Mouse (Mus musculus) intestine, embryonic 14.5 days (tissue): ENCODE results near the gene Hspd1. TPM values are rescaled to one million over a fixed set of nuclear protein-coding genes. Genes with fewer than 3 reads are reported as not detected.

Experiments
- ATAC-seq: fragments of 200-750 bp; cut with Nextera tagmentation; replicated peaks from 2 replicates; pipeline ENCODE4 v1.8.0; 2017; ENCODE audit warnings: low read depth, moderate number of reproducible peaks, moderate TSS enrichment, moderate library complexity; ENCODE audit not compliant: low FRiP score, low TSS enrichment
- DNase-seq: peaks from one replicate; pipeline ENCODE4 v3.0.0-alpha.2; 2018; ENCODE audit warnings: low spot score
- H3K27ac ChIP-seq: fragments of 300-500 bp; sonication (generic); 2 replicates; pipeline ENCODE4 v1.5.1; 2014; ENCODE audit warnings: low read depth, mild to moderate bottlenecking, control low read depth
- H3K27me3 ChIP-seq: fragments of 300-500 bp; sonication (generic); replicated peaks from 2 replicates; pipeline ENCODE4 v1.6.1; 2014; ENCODE audit warnings: low read length, control low read depth; ENCODE audit not compliant: control insufficient read depth, insufficient read depth
- H3K36me3 ChIP-seq: fragments of 300-500 bp; sonication (generic); 2 replicates; pipeline ENCODE4 v1.6.1; 2014; ENCODE audit warnings: low read length, control low read depth; ENCODE audit not compliant: control insufficient read depth, insufficient read depth
- H3K4me1 ChIP-seq: fragments of 300-500 bp; sonication (generic); replicated peaks from 2 replicates; pipeline ENCODE4 v1.6.1; 2014; ENCODE audit warnings: low read length, control low read depth, mixed read lengths; ENCODE audit not compliant: control insufficient read depth, insufficient read depth
- H3K4me2 ChIP-seq: fragments of 300-500 bp; sonication (generic); 2 replicates; pipeline ENCODE4 v1.6.1; 2014; ENCODE audit warnings: low read length
- H3K4me3 ChIP-seq: fragments of 300-500 bp; sonication (generic); 2 replicates; pipeline ENCODE4 v1.5.1; 2014; ENCODE audit warnings: low read depth, low read length, control low read depth, mixed read lengths
- H3K9ac ChIP-seq: fragments of 300-500 bp; sonication (generic); 2 replicates; pipeline ENCODE4 v1.6.1; 2014; ENCODE audit warnings: mild to moderate bottlenecking, low read length
- H3K9me3 ChIP-seq: fragments of 300-500 bp; sonication (generic); 2 replicates; pipeline ENCODE4 v1.6.1; 2016; ENCODE audit warnings: low read length, control low read depth; ENCODE audit not compliant: control insufficient read depth
- WGBS: fragments of 180-500 bp; shearing (Covaris S2); extraction: QIAGEN DNeasy Blood & Tissue Kit; methylation state at CpG from one replicate; pipeline ENCODE4 v1.1.7; 2014; 5-methylcytosine and 5-hydroxymethylcytosine counted together
- polyA plus RNA-seq: library from polyadenylated mRNA; unstranded; fragments of >200 nt; fragmentation: Nextera tagmentation; extraction: Ambion mirVana; gene quantifications from 2 replicates; pipeline ENCODE4 v1.2.1, GENCODE M21; 2014

Gene Hspd1
- polyA plus RNA-seq: 487 and 509 TPM in 2 replicates

GRCm38 (mm10) chr1:55087932-55088610 is at the start of gene Hspd1, which contains the start of gene Hspe1:
Hspd1 (minus strand) TSS chr1:55088243.
Hspe1 (plus strand) TSS chr1:55088132.
- H3K27me3 ChIP-seq: no peaks in the 10 kb centered on the region
- H3K4me2 ChIP-seq: peak within 1 kb of the TSS; percentile 88
- peaks cover 55% of the 10 kb centered on the region for H3K36me3 ChIP-seq
- H3K9me3 ChIP-seq: no peaks in the 10 kb centered on the region
- ATAC-seq: peak; percentile 97
- H3K27ac ChIP-seq: peak within 1 kb of the TSS; percentile 95
- H3K9ac ChIP-seq: peak within 1 kb of the TSS; percentile 94
- peak within 1 kb of the TSS; percentile 96 for H3K4me3 ChIP-seq
- H3K4me1 ChIP-seq: peaks cover 15% of the 10 kb centered on the region
- peak; percentile 100 for DNase-seq
- under 1% methylated on average over 66 of the region's 76 CpGs for WGBS

- H3K4me3 ChIP-seq: no peak overlapping the region
- H3K4me1 ChIP-seq: peaks cover 10% of the 10 kb centered on the region; the same call in 1 of the 2 replicates
- no peak for ATAC-seq
- no peaks in the 10 kb centered on the region for H3K9me3 ChIP-seq
- 93% methylated on average over 1 of the region's 1 CpGs for WGBS
- no peak overlapping the region for H3K27ac ChIP-seq
- no peak overlapping the region for H3K9ac ChIP-seq
- no peak overlapping the region for H3K4me2 ChIP-seq
- no peaks in the 10 kb centered on the region for H3K27me3 ChIP-seq
- H3K36me3 ChIP-seq: peaks cover 24% of the 10 kb centered on the region
- DNase-seq: no peak
Measured at GRCm38 (mm10) chr1:55135846-55136245, 47.8 kb upstream of the Hspd1 start.

GRCm38 (mm10) chr1:55134301-55134700 is 46.3 kb upstream of the Hspd1 start:
- no peak overlapping the region for H3K9ac ChIP-seq
- ATAC-seq (no peak), DNase-seq (no peak)
- no peak overlapping the region for H3K4me2 ChIP-seq
- H3K4me3 ChIP-seq: no peak overlapping the region
- peaks cover 15% of the 10 kb centered on the region; the same call in 1 of the 2 replicates for H3K36me3 ChIP-seq
- H3K27me3 ChIP-seq: no peaks in the 10 kb centered on the region
- peaks cover 16% of the 10 kb centered on the region; the same call in 1 of the 2 replicates for H3K4me1 ChIP-seq
- WGBS: 95% methylated on average over 3 of the region's 3 CpGs
- H3K9me3 ChIP-seq: no peaks in the 10 kb centered on the region
- no peak overlapping the region for H3K27ac ChIP-seq

DNA sequence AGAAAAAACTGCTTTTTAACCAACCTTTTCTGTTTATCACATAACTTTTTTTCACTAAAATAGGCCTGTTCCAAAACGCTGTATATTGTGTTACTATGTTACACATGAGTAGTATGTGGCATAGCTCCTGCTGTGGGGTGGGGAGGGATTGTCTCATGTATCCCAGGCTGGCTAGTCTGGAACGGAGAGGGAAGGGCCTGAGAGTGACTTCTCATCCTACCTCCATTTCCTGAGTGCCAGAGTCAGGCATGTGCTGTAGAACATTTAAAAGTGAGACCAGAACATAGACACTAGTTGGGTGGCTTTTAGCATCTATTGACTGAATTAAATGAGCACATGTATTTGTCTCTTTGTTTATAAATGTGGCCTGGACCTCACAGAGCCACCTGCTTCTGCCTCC is 45.1 kb upstream of the Hspd1 start:
- DNase-seq: no peak
- Histone ChIP-seq H3K4me3 (no peak overlapping the region), H3K36me3 (peaks cover 7% of the 10 kb centered on the region; the same call in 1 of the 2 replicates), H3K27me3 (no peaks in the 10 kb centered on the region), H3K27ac (no peak overlapping the region), H3K4me1 (peaks cover 16% of the 10 kb centered on the region; the same call in 1 of the 2 replicates), H3K9me3 (no peaks in the 10 kb centered on the region), H3K4me2 (peak overlapping the region; percentile 85), H3K9ac (no peak overlapping the region)
- no peak for ATAC-seq
- 90% methylated on average over 2 of the region's 2 CpGs for WGBS

DNA sequence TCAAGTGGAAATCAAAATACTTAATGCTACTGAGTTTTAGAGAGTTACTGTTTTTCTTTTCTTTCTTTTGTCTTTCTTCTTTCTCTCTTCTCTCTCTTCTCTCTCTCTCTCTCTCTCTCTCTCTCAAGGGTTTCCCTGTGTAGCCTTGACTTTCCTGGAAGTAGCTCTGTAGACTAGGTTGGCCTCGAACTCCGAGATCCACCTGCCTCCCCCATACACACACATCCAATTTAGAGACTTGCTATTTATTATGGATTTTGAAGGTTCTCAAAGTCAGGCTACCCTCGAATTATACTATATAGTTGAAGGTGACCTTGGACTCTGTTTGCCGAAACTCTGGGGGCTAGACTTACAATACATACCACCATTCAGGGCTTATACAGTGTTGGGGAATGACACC is 44.3 kb upstream of the Hspd1 start:
- H3K27me3 ChIP-seq: no peaks in the 10 kb centered on the region
- 72% methylated on average over 4 of the region's 4 CpGs for WGBS
- no peak for DNase-seq
- H3K4me3 ChIP-seq: peak overlapping the region; percentile 85
- H3K36me3 ChIP-seq: peaks cover 3% of the 10 kb centered on the region; the same call in 1 of the 2 replicates
- peak overlapping the region; percentile 78 for H3K9ac ChIP-seq
- no peaks in the 10 kb centered on the region for H3K9me3 ChIP-seq
- ATAC-seq: no peak
- H3K4me1 ChIP-seq: peaks cover 16% of the 10 kb centered on the region; the same call in 1 of the 2 replicates
- no peak overlapping the region for H3K27ac ChIP-seq
- H3K4me2 ChIP-seq: peak overlapping the region; percentile 85

DNA sequence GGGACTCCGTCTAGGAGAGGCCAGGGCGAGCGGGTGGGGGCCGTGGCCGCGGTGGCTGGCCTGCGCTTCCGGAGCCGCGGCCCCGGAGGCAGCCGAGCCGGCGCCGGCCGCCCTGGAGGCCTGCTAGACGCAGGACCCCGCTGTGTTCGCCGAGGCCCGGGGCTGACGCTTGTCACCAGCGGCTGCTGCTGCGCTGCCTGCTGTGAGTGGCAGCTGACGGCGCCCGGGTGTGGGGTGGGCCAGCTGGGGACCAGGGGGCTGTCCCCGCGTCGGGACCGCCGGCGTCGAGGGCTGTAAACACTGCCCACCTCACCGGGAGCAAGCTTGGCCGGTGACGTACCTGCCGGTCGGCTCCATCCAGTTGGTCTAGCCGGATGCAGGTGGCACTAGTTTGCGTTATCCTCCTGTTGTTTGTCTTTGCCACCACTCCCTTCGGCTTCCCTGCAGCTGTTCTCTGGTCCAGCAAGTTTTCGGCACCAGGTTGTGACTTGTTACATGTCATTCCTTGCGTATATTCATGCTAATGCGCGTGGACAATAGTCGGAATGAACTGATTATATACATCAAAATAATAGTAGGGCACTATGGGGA is 43.5 kb upstream of the Hspd1 start:
- H3K4me1 ChIP-seq: peaks cover 16% of the 10 kb centered on the region; the same call in 1 of the 2 replicates
- peak overlapping the region; percentile 78 for H3K9ac ChIP-seq
- H3K9me3 ChIP-seq: no peaks in the 10 kb centered on the region
- peak overlapping the region; percentile 89 for H3K27ac ChIP-seq
- H3K36me3 ChIP-seq: peaks cover 3% of the 10 kb centered on the region; the same call in 1 of the 2 replicates
- DNase-seq (no peak), ATAC-seq (peak; percentile 84)
- peak overlapping the region; percentile 85 for H3K4me2 ChIP-seq
- H3K27me3 ChIP-seq: no peaks in the 10 kb centered on the region
- under 1% methylated on average over 47 of the region's 47 CpGs for WGBS
- peak overlapping the region; percentile 85 for H3K4me3 ChIP-seq

DNA sequence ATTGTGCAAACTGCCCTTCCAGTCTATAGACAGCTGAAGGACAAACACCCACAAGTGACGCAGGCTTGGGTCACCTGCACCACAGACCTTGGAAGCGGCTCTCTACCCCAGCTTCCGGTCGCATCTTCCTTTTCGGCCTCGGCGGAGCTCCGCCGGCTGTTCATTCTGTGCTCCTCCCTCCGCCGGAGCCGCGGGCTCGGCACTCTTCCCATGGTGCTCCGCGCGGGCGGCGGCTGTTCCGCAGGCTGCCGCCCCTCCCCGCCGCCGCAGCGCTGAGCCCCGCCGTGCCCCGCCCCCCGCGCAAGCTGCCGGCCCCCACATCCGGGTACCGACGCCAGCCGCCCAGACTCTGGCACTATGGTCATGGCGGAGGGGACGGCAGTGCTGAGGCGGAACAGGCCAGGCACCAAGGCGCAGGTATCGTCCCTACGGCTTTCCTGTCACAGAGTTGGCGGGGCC is 42.9 kb upstream of the Hspd1 start, which contains the start of gene Mob4:
TSS of gene Mob4 (plus strand) at position 289 of the 459 bp plus-strand sequence.
- peak within 1 kb of the TSS; percentile 78 for H3K9ac ChIP-seq
- H3K36me3 ChIP-seq: peaks cover 3% of the 10 kb centered on the region; the same call in 1 of the 2 replicates
- under 1% methylated on average over 40 of the region's 42 CpGs for WGBS
- peak within 1 kb of the TSS; percentile 89 for H3K27ac ChIP-seq
- H3K27me3 ChIP-seq: no peaks in the 10 kb centered on the region
- no peaks in the 10 kb centered on the region for H3K9me3 ChIP-seq
- peak within 1 kb of the TSS; percentile 85 for H3K4me2 ChIP-seq
- peak; percentile 95 for ATAC-seq
- peak within 1 kb of the TSS; percentile 85 for H3K4me3 ChIP-seq
- peak; percentile 97 for DNase-seq
- H3K4me1 ChIP-seq: peaks cover 16% of the 10 kb centered on the region; the same call in 1 of the 2 replicates

DNA sequence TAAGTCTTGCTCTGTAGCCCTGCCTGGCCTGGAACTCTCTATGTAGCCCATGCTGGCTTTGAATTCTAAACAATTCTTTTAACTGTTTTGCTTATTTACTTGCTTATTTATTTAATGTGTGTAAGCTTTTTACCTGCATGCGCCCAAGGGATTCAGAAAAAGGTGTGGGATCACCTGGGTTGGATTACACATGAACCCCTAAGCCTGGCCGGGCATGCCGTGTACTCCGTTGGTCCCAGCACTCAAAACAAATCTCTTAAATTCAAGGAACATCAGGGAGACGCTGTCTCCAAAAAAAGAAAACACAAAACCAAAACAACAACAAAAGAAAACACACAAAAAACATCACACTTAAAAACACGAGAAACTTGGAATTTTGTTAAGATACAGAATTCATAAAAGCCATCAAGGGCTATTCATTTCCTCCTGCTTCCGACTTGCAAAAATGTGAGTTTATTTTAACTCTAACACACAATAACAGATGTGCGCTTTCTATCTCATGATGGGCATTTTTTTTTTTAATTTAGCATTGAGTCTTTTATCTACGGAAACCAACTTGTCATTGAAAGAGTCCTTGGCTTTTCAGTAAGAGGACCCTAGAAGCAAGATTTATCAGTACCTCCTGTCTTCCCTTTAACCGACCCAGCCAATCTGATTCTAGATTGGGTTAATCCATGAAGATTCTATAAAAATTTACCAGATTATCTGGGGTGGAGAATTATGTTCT is 42.3 kb upstream of the Hspd1 start:
- Histone ChIP-seq H3K27me3 (no peaks in the 10 kb centered on the region), H3K4me2 (peak overlapping the region; percentile 74), H3K36me3 (peaks cover 3% of the 10 kb centered on the region; the same call in 1 of the 2 replicates), H3K9me3 (no peaks in the 10 kb centered on the region), H3K4me3 (peak overlapping the region; percentile 85), H3K9ac (peak overlapping the region; percentile 52), H3K27ac (peak overlapping the region; percentile 89), H3K4me1 (peaks cover 16% of the 10 kb centered on the region; the same call in 1 of the 2 replicates)
- 62% methylated on average over 10 of the region's 10 CpGs for WGBS
- DNase-seq (no peak), ATAC-seq (no peak)
